Mouse (Mus musculus): ENCODE data around the gene Olfr1431. TPM values are rescaled to one million over a fixed set of nuclear protein-coding genes. Genes with fewer than 3 reads are reported as not detected.
"Not testable (repeated sequence)": the region's sequence is repeated elsewhere in the genome, so short reads cannot be mapped to it uniquely, and the experiment has no call there.

The Olfr1431 gene
- total RNA-seq (2017): not detected in 2 replicates

DNA sequence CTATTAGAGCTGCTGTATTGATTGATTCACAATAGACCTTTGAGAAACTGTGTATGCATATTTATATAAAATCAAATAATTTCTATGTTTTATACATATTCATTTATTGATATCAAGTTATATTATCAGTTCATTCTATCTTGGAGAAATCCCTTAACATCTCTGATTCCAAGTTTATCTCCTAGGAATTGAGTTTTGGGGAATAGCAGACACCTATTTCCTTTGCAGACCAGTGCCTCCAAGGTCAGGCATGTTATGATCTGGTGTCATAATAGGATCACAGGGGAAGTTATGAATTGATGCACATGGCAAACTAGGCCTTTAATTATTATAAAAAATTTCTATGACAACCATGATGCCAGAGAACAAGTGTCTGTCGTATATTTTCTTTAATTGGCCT lies at the start of gene Olfr1431:
Gene Olfr1431 (plus strand): TSS at position 301 of the 400 bp plus-strand sequence.
- no peak for ATAC-seq (replicated peaks; ENCODE audit: low read depth, poor library complexity, severe bottlenecking)

DNA sequence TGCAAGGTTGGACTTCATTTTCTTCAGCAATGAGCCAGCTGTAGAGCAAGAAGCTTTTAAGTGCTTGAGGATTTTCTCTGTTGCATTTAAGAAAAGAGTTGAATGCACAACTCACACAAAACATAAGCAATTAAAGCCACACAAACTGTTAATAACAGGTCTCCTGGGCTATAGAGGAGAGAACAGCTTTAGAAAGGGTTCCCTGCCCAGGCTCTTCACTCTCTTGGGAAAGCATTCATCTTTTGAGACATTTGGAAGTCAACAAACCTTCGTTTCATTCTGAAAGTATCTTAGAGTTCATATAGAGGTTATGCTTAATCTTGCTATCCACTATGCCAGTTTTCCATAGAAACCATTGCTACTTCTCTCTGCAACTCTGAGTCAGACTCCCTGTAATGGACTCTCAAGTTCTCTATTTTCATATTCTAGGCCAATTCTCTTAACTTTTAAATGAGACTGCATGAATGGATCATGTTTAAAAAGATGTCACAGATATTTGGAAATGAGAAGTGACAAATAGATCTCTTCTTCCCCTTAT lies 30.3 kb upstream of the Olfr1431 start, which contains the start of gene Olfr1555-ps1:
Gene Olfr1555-ps1 (minus strand): TSS at position 51 of the 538 bp plus-strand sequence.
- not testable (repeated sequence) for ATAC-seq (replicated peaks; ENCODE audit: low read depth, poor library complexity, severe bottlenecking)

DNA sequence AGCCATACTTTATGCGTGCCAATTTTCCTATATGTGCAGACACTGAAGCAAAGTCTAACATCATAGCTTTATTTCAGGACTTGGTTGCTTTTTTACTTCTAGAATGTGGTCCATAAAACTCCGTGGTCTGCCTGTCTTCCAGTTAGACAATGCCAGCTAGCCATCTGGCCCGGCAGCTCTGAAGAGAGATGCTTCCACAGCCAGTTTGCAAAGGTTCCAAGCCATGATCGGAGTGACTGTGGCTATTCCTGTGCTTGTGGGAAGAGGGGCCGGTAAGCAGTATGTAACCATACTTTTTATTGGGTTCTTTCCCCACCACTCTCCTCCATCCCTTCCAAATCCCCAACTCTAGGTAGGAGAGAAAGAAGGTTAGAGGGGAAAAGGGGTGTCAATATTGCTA lies 25.0 kb upstream of the Olfr1431 start:
- not testable (repeated sequence) for ATAC-seq (replicated peaks; ENCODE audit: low read depth, poor library complexity, severe bottlenecking)

DNA sequence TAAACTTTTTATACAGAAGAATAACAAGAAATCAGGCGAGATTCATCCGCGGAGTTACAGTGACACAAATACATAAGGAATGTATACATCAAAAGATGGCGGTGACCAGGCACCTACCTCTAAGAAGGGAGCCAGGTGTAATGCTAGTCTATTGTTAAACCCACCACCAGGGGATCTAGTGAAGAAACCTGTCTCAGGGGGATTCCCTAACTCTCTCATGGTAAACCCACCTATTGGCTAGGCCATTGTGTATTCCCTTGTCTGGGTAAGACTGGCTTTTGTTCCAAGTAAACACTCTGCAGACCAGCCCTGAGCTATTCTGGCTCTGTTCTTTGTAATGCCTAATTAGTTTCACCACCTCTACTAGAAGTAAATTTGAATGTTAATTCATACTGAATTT lies 1.4 kb upstream of the Olfr1431 start:
- ATAC-seq (replicated peaks; ENCODE audit: low read depth, poor library complexity, severe bottlenecking): not testable (repeated sequence)

DNA sequence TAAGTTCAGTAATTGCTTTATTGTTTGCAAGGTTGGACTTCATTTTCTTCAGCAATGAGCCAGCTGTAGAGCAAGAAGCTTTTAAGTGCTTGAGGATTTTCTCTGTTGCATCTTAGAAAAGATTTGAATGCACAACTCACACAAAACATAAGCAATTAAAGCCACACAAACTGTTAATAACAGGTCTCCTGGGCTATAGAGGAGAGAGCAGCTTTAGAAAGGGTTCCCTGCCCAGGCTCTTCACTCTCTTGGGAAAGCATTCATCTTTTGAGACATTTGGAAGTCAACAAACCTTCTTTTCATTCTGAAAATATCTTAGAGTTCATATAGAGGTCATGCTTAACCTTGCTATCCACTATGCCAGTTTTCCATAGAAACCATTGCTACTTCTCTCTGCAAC lies 32.1 kb downstream of the Olfr1431 start, which contains the start of gene Olfr1432:
Gene Olfr1432 (minus strand): TSS at position 101 of the 400 bp plus-strand sequence.
- ATAC-seq (replicated peaks; ENCODE audit: low read depth, poor library complexity, severe bottlenecking): not testable (repeated sequence)

DNA sequence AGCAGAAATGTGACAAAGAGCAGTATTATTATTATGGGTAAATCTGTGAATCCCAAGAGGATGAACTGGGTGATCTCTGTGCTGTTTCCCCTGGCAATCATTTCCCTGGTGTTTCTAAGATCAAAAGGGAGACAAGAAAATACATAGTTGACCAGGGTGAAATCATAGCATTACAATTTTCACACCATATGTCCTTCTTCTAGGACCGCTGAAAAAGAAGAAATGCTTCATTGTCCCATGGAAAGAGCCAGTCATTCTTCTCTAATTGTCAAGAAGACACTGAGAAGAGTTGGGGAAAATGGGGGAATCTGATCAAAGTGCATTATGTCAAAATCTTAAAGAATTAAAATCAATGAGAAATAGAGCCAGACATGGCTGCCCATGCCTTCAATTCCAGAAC lies 41.1 kb downstream of the Olfr1431 start, which contains the start of gene Olfr262:
Gene Olfr262 (minus strand): TSS at position 101 of the 400 bp plus-strand sequence.
- ATAC-seq (replicated peaks; ENCODE audit: low read depth, poor library complexity, severe bottlenecking): no peak

DNA sequence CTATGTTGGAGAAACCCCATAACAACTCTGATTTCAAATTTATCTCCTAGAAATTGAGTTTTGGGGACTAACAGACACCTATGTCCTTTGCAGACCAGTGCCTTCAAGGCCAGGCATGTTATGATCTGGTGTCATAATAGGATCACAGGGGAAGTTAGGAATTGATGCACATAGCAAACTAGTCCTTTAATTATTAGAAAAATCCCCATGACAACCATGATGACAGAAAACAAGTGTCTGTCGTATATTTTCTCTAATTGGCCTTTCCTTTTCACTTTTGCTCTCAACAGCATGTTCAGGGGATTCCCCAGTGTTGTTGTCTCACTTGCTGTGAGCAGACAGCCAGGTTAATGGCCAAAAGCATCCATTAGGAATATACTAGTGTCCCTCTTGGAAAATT lies 60.3 kb downstream of the Olfr1431 start, which contains the start of gene Olfr235:
Gene Olfr235 (plus strand): TSS at position 301 of the 400 bp plus-strand sequence.
- no peak for ATAC-seq (replicated peaks; ENCODE audit: low read depth, poor library complexity, severe bottlenecking)

Other genes starting within 250 kb of the Olfr1431 start
- gene Osbp, start 234.7 kb upstream of the Olfr1431 start, total RNA-seq (2017): 31.4 and 47.0 TPM in 2 replicates
- not detected in 2 replicates for gene Olfr1423, start 159.3 kb upstream of the Olfr1431 start, total RNA-seq (2017)
- gene Olfr1424, start 138.0 kb upstream of the Olfr1431 start, total RNA-seq (2017): not detected in 2 replicates
- not detected in 2 replicates for gene Olfr1425, start 122.9 kb upstream of the Olfr1431 start, total RNA-seq (2017)
- not detected in 2 replicates for gene Olfr1426, start 108.6 kb upstream of the Olfr1431 start, total RNA-seq (2017)
- gene Olfr1427, start 97.3 kb upstream of the Olfr1431 start, total RNA-seq (2017): not detected in 2 replicates
- gene Olfr1428, start 84.7 kb upstream of the Olfr1431 start, total RNA-seq (2017): not detected in 2 replicates
- not detected in 2 replicates for gene Olfr76, start 77.4 kb upstream of the Olfr1431 start, total RNA-seq (2017)
- gene Olfr1555-ps1, start 30.5 kb upstream of the Olfr1431 start, total RNA-seq (2017): not detected in 2 replicates
- gene Olfr1432, start 32.0 kb downstream of the Olfr1431 start, total RNA-seq (2017): not detected in 2 replicates
- not detected in 2 replicates for gene Olfr262, start 41.0 kb downstream of the Olfr1431 start, total RNA-seq (2017)
- gene Olfr235, start 60.4 kb downstream of the Olfr1431 start, total RNA-seq (2017): not detected in 2 replicates
- not detected in 2 replicates for gene Olfr1434, start 79.2 kb downstream of the Olfr1431 start, total RNA-seq (2017)
- not detected in 2 replicates for gene Olfr1436, start 98.5 kb downstream of the Olfr1431 start, total RNA-seq (2017)
- not detected in 2 replicates for gene Olfr1437, start 124.5 kb downstream of the Olfr1431 start, total RNA-seq (2017)
- gene Olfr1438-ps1, start 135.3 kb downstream of the Olfr1431 start, total RNA-seq (2017): not detected in 2 replicates
- not detected in 2 replicates for gene Olfr1440, start 186.6 kb downstream of the Olfr1431 start, total RNA-seq (2017)
- not detected in 2 replicates for gene Olfr1441, start 216.8 kb downstream of the Olfr1431 start, total RNA-seq (2017)
- not detected in 2 replicates for gene Pfpl, start 227.3 kb downstream of the Olfr1431 start, total RNA-seq (2017)

Data from common myeloid progenitor, adult 5-6 weeks (primary cell).